Mouse (Mus musculus) retina, postnatal 1 day (tissue): Measurements from ENCODE around the gene Tspoap1.

Source experiments
- DNase-seq: peaks from one replicate; pipeline ENCODE4 v3.0.0-alpha.2; 2012

The Tspoap1 gene

GRCm38 (mm10) chr11:87760301-87761081 lies at the start of gene Tspoap1:
Tspoap1 (plus strand) TSS chr11:87760541.
- DNase-seq, result peak; percentile 76

GRCm38 (mm10) chr11:87712188-87712587 lies 48.2 kb upstream of the Tspoap1 start:
- DNase-seq, result no peak

GRCm38 (mm10) chr11:87715999-87716398 lies 44.3 kb upstream of the Tspoap1 start:
- DNase-seq, result no peak

DNA sequence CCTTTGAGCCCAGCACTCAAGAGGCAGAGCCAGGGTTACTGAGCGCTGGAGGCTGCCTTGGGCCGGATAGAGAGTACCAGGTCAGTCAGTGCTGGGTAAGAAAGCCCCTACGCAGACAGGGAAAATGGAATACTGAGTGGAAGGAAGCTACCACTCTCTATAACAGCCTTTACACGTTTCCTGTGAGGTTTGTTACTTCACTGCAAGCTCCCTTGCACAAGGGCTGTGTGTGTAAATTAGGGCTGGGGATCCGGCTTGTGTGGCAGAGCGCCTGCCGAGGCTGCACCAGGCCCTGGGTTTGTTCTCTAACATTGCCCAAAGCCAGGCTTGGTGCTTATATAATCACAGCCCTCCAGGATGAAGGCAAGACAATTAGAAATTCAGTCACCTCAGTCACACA lies 40.8 kb upstream of the Tspoap1 start:
- DNase-seq, result no peak

GRCm38 (mm10) chr11:87720324-87720723 lies 40.0 kb upstream of the Tspoap1 start:
- no peak for DNase-seq

DNA sequence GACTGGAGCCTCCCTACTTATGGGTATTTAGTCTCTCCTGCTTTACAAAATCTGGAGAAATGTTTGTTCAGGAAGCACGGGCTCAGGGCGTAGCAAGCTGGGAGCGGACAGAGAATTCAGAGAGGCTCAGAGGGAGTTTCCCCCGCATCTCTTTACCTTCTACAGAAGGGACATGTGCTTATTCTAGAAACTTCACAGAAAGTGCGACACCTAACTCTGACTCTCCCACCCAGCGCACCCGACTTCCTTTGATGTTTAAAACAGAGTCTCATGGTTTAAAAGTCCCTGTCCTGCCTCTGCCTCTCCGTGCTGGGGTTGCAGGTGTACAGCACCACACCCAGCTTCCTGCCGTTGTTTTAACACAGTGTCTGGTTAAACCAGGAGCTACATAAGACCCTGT lies 39.5 kb upstream of the Tspoap1 start:
- no peak for DNase-seq

- DNase-seq, result no peak
Observed at GRCm38 (mm10) chr11:87722168-87722567, 38.2 kb upstream of the Tspoap1 start.

- DNase-seq, result no peak
Observed at GRCm38 (mm10) chr11:87722891-87723290, 37.5 kb upstream of the Tspoap1 start.

GRCm38 (mm10) chr11:87725515-87725914 lies 34.8 kb upstream of the Tspoap1 start:
- DNase-seq, result no peak

DNA sequence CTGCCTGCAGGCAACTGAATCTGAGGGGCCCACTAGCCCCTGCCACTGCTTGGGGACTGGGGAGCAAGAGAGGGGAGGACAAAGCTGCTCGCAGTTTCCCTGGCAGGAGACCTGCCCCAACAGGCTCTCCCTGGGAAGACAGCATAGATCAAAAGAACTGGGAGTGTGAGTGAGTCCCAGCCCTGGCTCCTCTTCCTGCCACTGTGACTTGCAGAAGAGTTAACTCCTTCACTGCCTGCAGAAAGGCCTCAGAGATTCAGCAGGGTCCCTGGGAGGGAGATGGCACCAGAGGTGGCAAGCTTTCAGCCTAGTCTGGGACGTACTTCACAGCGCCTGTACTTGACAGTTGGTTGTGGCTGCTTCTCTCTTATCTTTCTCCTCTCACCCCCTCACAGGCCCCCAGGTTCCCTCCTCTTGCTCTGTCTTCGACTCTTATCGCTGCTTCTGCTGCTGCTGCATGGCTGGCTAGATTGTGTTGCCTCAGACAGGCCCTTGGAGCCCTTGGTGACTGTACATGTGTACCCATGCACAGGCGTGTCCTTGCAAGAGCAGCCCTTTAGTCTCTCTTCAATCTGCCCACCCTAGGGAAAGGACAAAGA lies 34.3 kb upstream of the Tspoap1 start:
- peak; percentile 46 for DNase-seq

GRCm38 (mm10) chr11:87727021-87727420 lies 33.3 kb upstream of the Tspoap1 start:
- DNase-seq, result no peak

DNA sequence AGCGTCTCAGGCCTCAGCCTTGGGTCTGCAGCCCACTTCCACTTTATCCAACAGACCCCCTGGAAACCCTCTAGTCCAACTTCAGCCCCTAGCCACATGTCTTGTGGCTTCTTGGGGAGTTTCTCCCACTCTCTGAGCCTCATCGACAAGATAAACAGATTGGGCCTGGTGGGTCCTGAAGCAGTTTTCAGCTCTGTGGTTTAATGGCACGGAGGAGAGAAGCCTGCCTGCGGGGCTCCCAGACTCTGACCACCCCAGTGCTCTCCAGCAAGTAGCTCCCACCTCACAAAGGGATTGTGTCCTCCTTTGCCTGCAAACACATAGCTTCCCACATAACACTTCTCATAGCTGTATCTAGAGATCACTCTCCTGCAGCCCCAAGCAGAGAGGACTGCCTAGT lies 32.9 kb upstream of the Tspoap1 start:
- no peak for DNase-seq

- no peak for DNase-seq
Observed at GRCm38 (mm10) chr11:87728850-87729592, 31.3 kb upstream of the Tspoap1 start.

- DNase-seq, result no peak
Observed at GRCm38 (mm10) chr11:87729593-87730185, 30.7 kb upstream of the Tspoap1 start.

GRCm38 (mm10) chr11:87730652-87731310 lies 29.6 kb upstream of the Tspoap1 start:
- no peak for DNase-seq

DNA sequence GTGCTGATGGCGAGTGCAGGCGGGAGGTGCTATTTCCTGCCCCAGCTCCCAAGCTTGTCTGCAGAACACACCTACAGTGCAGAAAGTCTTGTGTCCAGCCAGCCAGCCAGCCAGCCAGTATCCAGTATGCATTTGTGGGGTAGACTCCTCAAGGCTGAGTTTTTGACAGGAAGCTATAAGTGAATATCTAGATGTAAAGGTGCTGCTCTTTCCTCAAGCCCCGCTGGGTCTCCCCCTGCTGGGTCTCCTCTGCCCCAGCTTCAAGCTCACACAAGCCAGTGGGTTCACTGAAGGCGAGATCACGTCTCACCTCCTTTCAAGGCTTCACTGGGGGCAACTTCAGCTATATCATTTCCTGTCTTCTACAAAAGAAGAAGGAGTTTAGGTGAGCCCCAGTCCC lies 26.0 kb upstream of the Tspoap1 start:
- DNase-seq, result no peak

DNA sequence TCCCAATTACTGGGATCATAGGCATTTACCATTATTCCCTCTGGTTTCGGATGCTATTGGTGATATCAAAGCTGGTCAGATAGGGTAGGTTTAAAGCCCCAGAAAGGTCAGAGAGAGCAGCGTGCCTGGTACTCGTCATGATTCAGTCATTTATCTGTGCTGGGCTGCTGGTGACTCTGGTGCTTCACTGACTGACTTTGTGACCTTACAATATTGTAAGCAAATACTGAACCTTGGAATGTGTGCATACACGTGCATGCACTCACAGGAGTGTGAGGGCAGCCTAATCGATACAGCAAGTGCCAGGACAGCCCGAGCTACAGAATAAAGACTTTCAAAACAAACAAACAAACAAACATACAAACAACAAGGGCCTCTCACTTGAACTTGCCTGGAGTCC lies 24.6 kb upstream of the Tspoap1 start:
- DNase-seq, result no peak

- peak; percentile 70 for DNase-seq
Observed at GRCm38 (mm10) chr11:87736647-87737134, 23.6 kb upstream of the Tspoap1 start.

DNA sequence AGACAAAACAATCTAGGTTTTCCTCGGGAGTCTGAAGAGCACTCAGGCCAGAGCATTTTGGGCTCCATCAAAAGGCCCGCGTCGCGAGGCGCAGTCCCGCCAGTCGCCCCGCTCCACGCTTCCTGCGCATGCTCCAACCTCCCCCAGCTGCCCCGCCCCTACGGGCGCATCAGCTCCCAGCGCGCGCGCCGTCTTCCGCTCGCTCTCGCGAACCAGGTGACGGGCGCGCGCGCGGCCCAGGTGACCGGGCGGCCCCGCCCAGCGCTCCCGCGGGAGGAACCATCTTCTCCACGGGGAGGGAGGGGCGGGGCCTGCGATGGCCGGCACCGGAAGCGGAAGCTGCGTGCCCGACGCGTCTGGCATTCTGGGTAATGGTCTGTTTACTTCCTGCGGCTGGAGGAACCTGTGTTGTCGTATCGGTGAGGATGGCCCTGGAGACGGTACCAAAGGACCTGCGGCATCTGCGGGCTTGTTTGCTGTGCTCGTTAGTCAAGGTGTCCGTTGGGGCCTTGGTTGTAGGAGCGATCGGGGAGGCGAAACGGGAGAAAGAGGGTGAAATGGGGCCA lies 23.1 kb upstream of the Tspoap1 start, which contains the start of gene Supt4a:
Gene Supt4a, plus strand, starts transcription at position 378 of the 566 bp plus-strand sequence.
- DNase-seq, result peak; percentile 98

DNA sequence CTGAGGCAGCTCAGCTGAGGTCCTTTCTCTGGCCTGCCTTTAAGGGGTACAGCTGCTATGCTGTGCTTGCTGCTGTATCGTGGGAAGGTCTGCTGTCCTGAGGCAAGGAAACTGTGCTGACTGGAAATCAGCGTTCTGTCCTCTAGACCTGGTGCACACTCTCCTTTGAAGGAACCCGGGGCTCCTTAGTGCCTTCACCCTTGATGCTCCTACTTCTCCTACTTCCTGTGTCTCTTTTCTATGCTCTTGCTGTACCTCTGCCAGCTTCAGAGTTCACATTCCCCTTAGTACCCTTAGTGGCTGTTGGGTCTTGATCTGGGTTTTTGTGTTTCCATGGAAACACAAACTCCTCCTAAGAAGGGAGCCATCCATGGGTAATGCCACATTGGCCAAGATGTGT lies 16.6 kb upstream of the Tspoap1 start:
- no peak for DNase-seq

- no peak for DNase-seq
Observed at GRCm38 (mm10) chr11:87744964-87745363, 15.4 kb upstream of the Tspoap1 start.
